Mouse (Mus musculus): ENCODE results near the gene Hmgcl. TPM values are rescaled to one million over a fixed set of nuclear protein-coding genes. Genes with fewer than 3 reads are reported as not detected.

Hmgcl gene
- polyA plus RNA-seq, 1 experiment from 2014 or later: 34.9 TPM

- H3K79me2 ChIP-seq (ENCODE audit: inconsistent target): peaks cover 4% of the 10 kb centered on the region; the same call in 1 of the 2 replicates
- H3K4me3 ChIP-seq (ENCODE audit: inconsistent target): no peak overlapping the region
- H3K27ac ChIP-seq: no peak overlapping the region
- WGBS (ENCODE audit: missing documents): 91% methylated on average over 1 of the region's 2 CpGs
- peaks cover 71% of the 10 kb centered on the region for H3K36me3 ChIP-seq (ENCODE audit: inconsistent target)
Measured at GRCm38 (mm10) chr4:136004921-136005320, 58.7 kb downstream of the Hmgcl start.

GRCm38 (mm10) chr4:136006821-136007220, 60.6 kb downstream of the Hmgcl start:
- H3K4me3 ChIP-seq (ENCODE audit: inconsistent target): no peak overlapping the region
- peaks cover 90% of the 10 kb centered on the region for H3K36me3 ChIP-seq (ENCODE audit: inconsistent target)
- H3K27ac ChIP-seq: no peak overlapping the region
- 68% methylated on average over 3 of the region's 3 CpGs for WGBS (ENCODE audit: missing documents)
- peaks cover 23% of the 10 kb centered on the region; the same call in 1 of the 2 replicates for H3K79me2 ChIP-seq (ENCODE audit: inconsistent target)

DNA sequence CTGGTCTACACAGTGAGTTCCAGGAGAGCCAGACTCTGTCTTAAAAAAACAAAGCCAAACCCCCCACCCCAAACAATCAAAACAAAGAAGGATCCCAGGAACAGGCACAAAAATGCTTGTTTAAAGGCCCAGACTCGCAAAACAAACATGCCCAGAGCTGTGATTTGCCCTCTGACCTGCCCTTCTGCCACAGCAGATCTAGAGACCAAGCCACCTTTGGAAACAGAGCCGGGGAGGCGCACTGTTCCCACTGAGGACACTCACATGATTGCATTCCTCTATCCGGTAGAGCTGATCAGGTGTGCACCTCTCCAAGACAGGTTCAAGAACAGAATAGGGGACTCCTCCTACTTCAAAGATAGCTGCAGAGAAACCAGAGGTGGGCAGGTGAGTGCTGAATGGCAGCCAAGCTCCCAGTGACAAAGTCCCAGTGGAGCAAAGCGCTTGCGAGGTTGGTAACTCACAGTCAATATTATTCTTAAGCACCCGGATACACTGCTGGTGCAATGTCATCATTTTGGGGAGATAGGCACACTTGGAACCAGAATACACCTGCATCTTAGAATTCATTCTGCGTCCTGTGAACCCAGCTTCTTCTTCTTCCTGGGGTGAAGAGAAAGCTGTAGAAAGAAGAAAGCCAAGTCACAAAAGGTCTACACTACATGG, 62.7 kb downstream of the Hmgcl start:
- H3K36me3 ChIP-seq (ENCODE audit: inconsistent target): peaks cover 89% of the 10 kb centered on the region
- WGBS (ENCODE audit: missing documents): 97% methylated on average over 8 of the region's 8 CpGs
- peaks cover 44% of the 10 kb centered on the region for H3K79me2 ChIP-seq (ENCODE audit: inconsistent target)
- H3K4me3 ChIP-seq (ENCODE audit: inconsistent target): no peak overlapping the region
- H3K27ac ChIP-seq: no peak overlapping the region

DNA sequence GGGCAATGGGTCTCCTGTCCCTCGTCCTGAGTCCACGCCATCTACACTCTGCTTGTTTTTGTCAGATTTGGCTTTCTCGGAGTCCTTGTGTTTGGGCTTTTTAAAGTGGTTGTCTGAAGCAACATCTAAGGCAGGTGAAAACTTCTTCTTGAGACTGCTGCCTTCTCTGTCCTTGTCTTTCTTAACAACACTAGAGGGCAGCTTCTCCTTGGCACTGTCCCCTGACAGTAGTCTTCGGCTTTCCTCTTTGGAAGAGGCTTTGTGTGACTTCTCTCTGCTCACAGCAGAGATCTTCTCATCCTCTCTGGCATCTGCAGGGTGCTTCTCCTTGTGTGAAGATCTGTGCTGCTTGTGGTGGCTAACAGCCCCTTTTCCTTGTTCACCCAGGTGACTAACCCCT, 64.3 kb downstream of the Hmgcl start:
- H3K79me2 ChIP-seq (ENCODE audit: inconsistent target): peaks cover 61% of the 10 kb centered on the region
- WGBS (ENCODE audit: missing documents): 92% methylated on average over 4 of the region's 4 CpGs

More for the DNA sequence above, 64.3 kb downstream of the Hmgcl start:
- Histone ChIP-seq H3K27ac (no peak overlapping the region), H3K36me3 (ENCODE audit: inconsistent target) (peaks cover 81% of the 10 kb centered on the region), H3K4me3 (ENCODE audit: inconsistent target) (no peak overlapping the region)

Other genes with a start within 250 kb of the Hmgcl start
- not detected in 3 replicates for gene Il22ra1, start 218.3 kb upstream of the Hmgcl start, polyA plus RNA-seq (2018)
- 0.09 TPM in 1 of 3 replicates, not detected in the others for gene Myom3, start 186.7 kb upstream of the Hmgcl start, polyA plus RNA-seq (2018)
- 50.4 to 69.4 TPM (median 56.2 TPM) in 3 replicates for gene Srsf10, start 90.7 kb upstream of the Hmgcl start, polyA plus RNA-seq (2018)
- gene Pnrc2, start 72.6 kb upstream of the Hmgcl start, polyA plus RNA-seq (2018): 74.9 to 124 TPM (median 112 TPM) in 3 replicates
- gene Cnr2, start 51.1 kb upstream of the Hmgcl start, polyA plus RNA-seq (2018): 9.0 to 20.9 TPM (median 11.2 TPM) in 3 replicates
- gene Fuca1, start 25.7 kb upstream of the Hmgcl start, polyA plus RNA-seq (2018): 158 to 239 TPM (median 178 TPM) in 3 replicates
- 3.5 to 12.3 TPM (median 7.7 TPM) in 3 replicates for gene Gale, start 17.3 kb downstream of the Hmgcl start, polyA plus RNA-seq (2018)
- gene Lypla2, start 26.2 kb downstream of the Hmgcl start, polyA plus RNA-seq (2018): 41.4 to 77.2 TPM (median 65.0 TPM) in 3 replicates
- 21.2 to 24.6 TPM (median 22.0 TPM) in 3 replicates for gene Pithd1, start 40.8 kb downstream of the Hmgcl start, polyA plus RNA-seq (2018)
- 60.5 to 79.3 TPM (median 67.6 TPM) in 3 replicates for gene Eloa, start 75.3 kb downstream of the Hmgcl start, polyA plus RNA-seq (2018)
- 697 to 1,008 TPM (median 879 TPM) in 3 replicates for gene Rpl11, start 107.0 kb downstream of the Hmgcl start, polyA plus RNA-seq (2018)
- 0.34 to 38.1 TPM (median 3.1 TPM) in 3 replicates for gene Id3, start 197.0 kb downstream of the Hmgcl start, polyA plus RNA-seq (2018)
- gene E2f2, start 225.9 kb downstream of the Hmgcl start, polyA plus RNA-seq (2018): 1.5 to 5.0 TPM (median 2.6 TPM) in 3 replicates

All from macrophage (primary cell).